Mouse (Mus musculus) heart, adult 2 months (tissue): ENCODE data around the gene Aif1. TPM values are rescaled to one million over a fixed set of nuclear protein-coding genes. Genes with fewer than 3 reads are reported as not detected.
A peak's percentile ranks its signal among the peaks of the same experiment; 100 is the strongest.

Experiments
- DNase-seq, 2 experiments: peaks; one replicate each; pipeline ENCODE4 v3.0.0; 2021
- H3K27ac ChIP-seq: fragments of 200-600 bp; 2 replicates; pipeline ENCODE4 v1.8.1; 2022
- H3K27me3 ChIP-seq: fragments of 200-500 bp; 2 replicates; pipeline ENCODE4 v1.6.1; 2012; ENCODE audit warnings: mild to moderate bottlenecking, low read length, inconsistent platforms, mixed read lengths; ENCODE audit not compliant: control insufficient read depth, insufficient read depth
- H3K36me3 ChIP-seq: fragments of 200-500 bp; 2 replicates; pipeline ENCODE4 v1.6.1; 2012; ENCODE audit warnings: low read length, inconsistent platforms; ENCODE audit not compliant: control insufficient read depth, insufficient read depth
- H3K4me1 ChIP-seq: fragments of 200-500 bp; 2 replicates; pipeline ENCODE4 v1.6.1; 2011; ENCODE audit warnings: low read length; ENCODE audit not compliant: control insufficient read depth, insufficient read depth
- H3K4me3 ChIP-seq: fragments of 200-600 bp; 2 replicates; pipeline ENCODE4 v1.8.1; 2022
- H3K79me2 ChIP-seq: fragments of 200-500 bp; replicated peaks from 2 replicates; pipeline ENCODE4 v1.6.1; 2012; ENCODE audit warnings: mild to moderate bottlenecking, inconsistent platforms, low read length, moderate library complexity, mixed read lengths; ENCODE audit not compliant: control insufficient read depth, insufficient read depth
- H3K9ac ChIP-seq: fragments of 200-500 bp; 2 replicates; pipeline ENCODE4 v1.6.1; 2012; ENCODE audit warnings: low read depth, mild to moderate bottlenecking, control low read depth, inconsistent platforms, low read length, mixed read lengths
- CTCF ChIP-seq: fragments of 200-600 bp; IDR thresholded peaks from 2 replicates; pipeline ENCODE4 v1.8.1; 2022; ENCODE audit warnings: antibody characterized with exemption, mild to moderate bottlenecking, moderate library complexity
- EP300 ChIP-seq: fragments of 200-500 bp; IDR thresholded peaks from 2 replicates; pipeline ENCODE4 v1.6.1; 2011; ENCODE audit warnings: low read depth, low read length, control low read depth; ENCODE audit not compliant: insufficient read depth
- POLR2A ChIP-seq: fragments of 200-500 bp; IDR thresholded peaks from 2 replicates; pipeline ENCODE4 v1.6.1; 2011; ENCODE audit warnings: mild to moderate bottlenecking, low read depth, low read length, control low read depth; ENCODE audit not compliant: insufficient read depth
- WGBS: fragments of 180-500 bp; shearing (Covaris S2); methylation state at CpG from one replicate; pipeline ENCODE4 v1.1.7; 2018; 5-methylcytosine and 5-hydroxymethylcytosine counted together
- intact Hi-C: fragments of 180-260 bp; cut with DNase I; formaldehyde crosslinking; loops from one replicate; pipeline ENCODE4 v1.15.1; 2025
- polyA plus RNA-seq: library from polyadenylated mRNA; depleted of rRNA; stranded (reverse); fragments of >200 nt; gene quantifications from 2 replicates; pipeline ENCODE4 v1.2.3, GENCODE M21; 2012
- total RNA-seq, 2 experiments: library from RNA; stranded (reverse); gene quantifications; 2 replicates each; pipeline ENCODE4 v1.2.3; 2021

Gene Aif1
- total and polyA plus RNA-seq, 3 experiments, result 1.5 to 3.9 (median 2.9) TPM

DNA sequence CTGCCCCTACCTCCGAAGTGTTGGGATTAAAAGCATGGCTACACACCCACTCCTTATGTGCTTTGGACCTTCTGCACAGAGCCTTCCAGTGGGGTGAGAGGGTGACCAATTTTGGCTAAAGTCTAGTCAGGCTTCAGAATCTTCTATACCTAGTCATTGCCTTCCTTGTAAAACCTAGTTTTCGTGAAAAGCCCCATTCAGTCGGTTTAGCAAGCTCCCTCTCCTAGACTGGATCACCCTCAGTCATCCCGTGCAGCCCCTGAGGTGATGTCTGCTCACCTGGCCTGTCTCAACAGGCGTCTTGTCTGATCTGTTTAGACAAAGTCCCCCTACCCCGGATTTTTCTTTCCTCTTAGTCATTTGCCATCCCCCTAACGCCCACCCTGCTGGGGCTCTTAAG is 22.2 kb upstream of the Aif1 start:
- peaks cover 2% of the 10 kb centered on the region for H3K4me1 ChIP-seq
- no peak overlapping the region for H3K9ac ChIP-seq
- no peaks in the 10 kb centered on the region for H3K36me3 ChIP-seq
- intact Hi-C loops, result loop anchor here (2.0 kb wide), 1 partner anchor 21 kb away; no protein-coding TSS in a partner anchor
- no peak for TF ChIP-seq POLR2A
- no peak for TF ChIP-seq CTCF
- no peak for TF ChIP-seq EP300
- H3K27me3 ChIP-seq, result no peaks in the 10 kb centered on the region; the same call in 1 of the 2 replicates
- no peak overlapping the region for H3K4me3 ChIP-seq
- H3K79me2 ChIP-seq, result no peaks in the 10 kb centered on the region
- DNase-seq, result no peak
- WGBS, result 67% methylated on average over 7 of the region's 7 CpGs
- H3K27ac ChIP-seq, result no peak overlapping the region

DNA sequence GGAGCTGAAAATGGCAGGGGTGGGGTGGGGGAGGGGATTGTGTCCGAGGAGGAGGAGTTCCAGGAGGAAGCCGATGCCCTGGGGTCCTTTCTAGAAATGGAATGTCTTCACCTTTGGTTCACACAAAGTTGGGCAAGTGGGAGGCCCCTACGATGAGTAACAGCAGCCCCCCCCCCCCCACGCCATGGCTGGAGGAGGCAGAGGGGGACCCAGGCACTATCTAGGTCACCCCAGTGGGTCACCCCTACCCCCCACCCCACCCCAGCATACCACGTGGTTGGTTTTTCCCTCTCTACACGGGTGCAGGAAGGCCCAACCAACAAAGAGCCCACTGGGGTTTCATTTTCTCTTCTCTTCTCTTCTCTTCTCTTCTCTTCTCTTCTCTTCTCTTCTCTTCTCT is 21.3 kb upstream of the Aif1 start:
- Histone ChIP-seq H3K27ac (no peak overlapping the region), H3K79me2 (no peaks in the 10 kb centered on the region), H3K27me3 (no peaks in the 10 kb centered on the region; the same call in 1 of the 2 replicates), H3K4me3 (no peak overlapping the region), H3K36me3 (no peaks in the 10 kb centered on the region), H3K4me1 (peaks cover 2% of the 10 kb centered on the region), H3K9ac (no peak overlapping the region)
- no peak for TF ChIP-seq CTCF
- TF ChIP-seq POLR2A, result no peak
- no peak for TF ChIP-seq EP300
- WGBS, result 38% methylated on average over 6 of the region's 6 CpGs
- intact Hi-C loops, result no loop called here
- no peak for DNase-seq

DNA sequence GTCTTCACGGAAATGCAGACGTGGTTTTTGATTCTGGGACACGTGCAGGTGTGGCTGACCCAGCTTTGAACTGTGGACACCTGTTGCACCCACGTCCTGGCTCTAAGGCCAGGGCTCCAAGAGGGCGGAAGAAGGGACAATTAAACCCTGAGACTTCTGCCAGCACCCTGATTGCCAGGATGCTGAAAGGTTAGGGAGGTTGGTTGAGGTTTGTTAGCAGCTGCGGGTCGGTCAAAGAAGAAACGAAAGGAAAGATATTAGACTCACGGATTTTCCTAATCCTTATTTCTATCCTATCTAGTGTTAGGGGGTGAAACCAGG is 20.4 kb upstream of the Aif1 start:
- Histone ChIP-seq H3K79me2 (no peaks in the 10 kb centered on the region), H3K36me3 (no peaks in the 10 kb centered on the region), H3K4me3 (peak overlapping the region; percentile 60), H3K9ac (no peak overlapping the region; the same call in 1 of the 2 replicates), H3K27me3 (no peaks in the 10 kb centered on the region; the same call in 1 of the 2 replicates), H3K4me1 (peaks cover 2% of the 10 kb centered on the region), H3K27ac (no peak overlapping the region; the same call in 1 of the 2 replicates)
- intact Hi-C loops, result no loop called here
- no peak for DNase-seq
- 24% methylated on average over 9 of the region's 9 CpGs for WGBS
- TF ChIP-seq POLR2A, result no peak
- no peak for TF ChIP-seq EP300
- no peak for TF ChIP-seq CTCF

DNA sequence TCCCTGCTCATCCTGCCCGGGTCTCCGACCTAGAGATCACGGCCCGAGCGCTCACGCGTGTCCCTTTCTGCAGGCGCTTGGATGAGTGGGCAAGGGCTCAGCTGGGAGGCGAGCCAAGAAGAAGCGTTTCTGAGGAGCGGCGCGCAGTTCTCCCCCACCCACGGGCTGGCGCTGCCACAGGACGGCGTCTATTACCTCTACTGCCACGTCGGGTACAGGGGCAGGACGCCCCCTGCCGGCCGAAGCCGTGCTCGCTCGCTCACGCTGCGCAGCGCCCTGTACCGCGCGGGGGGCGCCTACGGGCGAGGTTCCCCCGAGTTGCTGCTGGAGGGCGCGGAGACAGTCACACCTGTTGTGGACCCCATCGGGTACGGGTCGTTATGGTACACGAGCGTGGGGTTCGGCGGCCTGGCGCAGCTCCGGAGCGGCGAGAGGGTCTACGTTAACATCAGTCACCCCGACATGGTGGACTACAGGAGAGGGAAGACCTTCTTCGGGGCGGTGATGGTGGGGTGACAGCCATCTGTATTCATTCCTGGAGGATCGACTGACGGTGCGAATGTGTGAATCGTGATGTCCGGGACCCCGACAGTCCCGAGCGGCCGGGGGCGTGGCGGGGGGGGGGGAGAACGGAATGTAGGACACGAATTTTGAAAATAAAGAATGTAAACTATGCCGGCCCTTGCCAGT is 19.9 kb upstream of the Aif1 start:
- peak; percentile 87 to 90 for DNase-seq
- peak overlapping the region; percentile 32; the same call in 1 of the 2 replicates for H3K27ac ChIP-seq
- no peaks in the 10 kb centered on the region for H3K79me2 ChIP-seq
- peak overlapping the region; percentile 70 for H3K9ac ChIP-seq
- H3K4me3 ChIP-seq, result peak overlapping the region; percentile 60
- peaks cover 2% of the 10 kb centered on the region for H3K4me1 ChIP-seq
- no peak for TF ChIP-seq EP300
- no peak for TF ChIP-seq POLR2A
- under 1% methylated on average over 66 of the region's 66 CpGs for WGBS
- H3K27me3 ChIP-seq, result no peaks in the 10 kb centered on the region; the same call in 1 of the 2 replicates
- H3K36me3 ChIP-seq, result no peaks in the 10 kb centered on the region
- intact Hi-C loops, result loop anchor here (1.0 kb wide), 2 partner anchors 16 to 37 kb away; no protein-coding TSS in a partner anchor

DNA sequence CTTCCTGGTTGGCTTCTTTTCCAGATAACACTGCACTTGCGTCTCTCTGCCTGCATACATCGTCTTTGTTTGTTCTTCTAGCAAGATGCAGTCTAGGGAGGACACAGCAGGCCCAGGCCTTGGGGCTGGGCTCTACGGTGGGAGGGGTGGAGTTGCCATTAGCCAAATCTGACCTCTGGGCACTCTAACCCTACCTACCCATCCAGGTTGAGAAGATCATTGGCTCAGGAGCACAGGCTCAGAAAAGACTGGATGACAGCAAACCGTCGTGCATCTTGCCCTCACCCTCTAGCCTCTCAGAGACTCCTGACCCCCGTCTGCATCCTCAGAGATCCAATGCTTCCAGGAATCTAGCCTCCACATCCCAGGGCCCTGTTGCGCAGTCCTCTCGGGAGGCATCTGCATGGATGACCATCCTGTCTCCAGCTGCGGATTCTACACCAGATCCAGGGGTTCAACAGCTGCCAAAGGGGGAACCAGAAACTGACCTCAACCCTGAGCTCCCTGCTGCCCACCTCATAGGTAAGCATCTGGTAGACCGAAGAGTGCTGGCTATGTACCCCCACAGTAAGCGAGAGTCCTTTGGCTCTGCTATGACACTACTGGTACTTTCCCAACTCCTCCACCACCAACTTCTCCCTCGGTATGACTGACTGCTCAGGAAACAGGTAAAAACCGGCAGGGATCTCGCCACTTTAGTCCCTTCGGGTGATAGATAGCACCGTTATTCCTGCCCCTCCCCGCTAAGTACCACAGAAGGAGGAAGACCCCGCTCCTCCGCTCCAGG is 19.2 kb upstream of the Aif1 start:
- Histone ChIP-seq H3K79me2 (no peaks in the 10 kb centered on the region), H3K9ac (peak overlapping the region; percentile 70), H3K27ac (peak overlapping the region; percentile 32; the same call in 1 of the 2 replicates), H3K4me1 (peaks cover 2% of the 10 kb centered on the region), H3K36me3 (no peaks in the 10 kb centered on the region), H3K4me3 (peak overlapping the region; percentile 60), H3K27me3 (no peaks in the 10 kb centered on the region; the same call in 1 of the 2 replicates)
- WGBS, result 43% methylated on average over 19 of the region's 19 CpGs
- intact Hi-C loops, result loop anchor here (1.0 kb wide), 2 partner anchors 16 to 37 kb away; no protein-coding TSS in a partner anchor
- DNase-seq, result no peak
- TF ChIP-seq POLR2A (no peak), EP300 (no peak), CTCF (no peak)
